Mouse (Mus musculus) liver, adult 10 weeks (tissue): ENCODE results near the gene Tmem101. TPM values are rescaled to one million over a fixed set of nuclear protein-coding genes. Genes with fewer than 3 reads are reported as not detected.

Experiments
- polyA plus RNA-seq: library from polyadenylated mRNA; stranded (reverse); fragments of 350-450 nt; fragmentation: Illumina TruSeq; extraction: RNeasy Lipid Tissue Mini Kit (QIAGEN cat#74804); gene quantifications from one replicate; pipeline ENCODE4 v1.2.3, GENCODE M21; 2014; ENCODE audit warnings: low read depth, low replicate concordance

Tmem101 gene
- 1.9 TPM for polyA plus RNA-seq

GRCm38 (mm10) chr11:102156039-102156785, at the start of gene Tmem101:
Tmem101 (minus strand) TSS chr11:102156404.

GRCm38 (mm10) chr11:102189461-102190436, 33.5 kb upstream of the Tmem101 start, which contains the start of gene G6pc3:
G6pc3 (plus strand) TSS chr11:102189620.

GRCm38 (mm10) chr11:102184646-102185495, 28.7 kb upstream of the Tmem101 start, which contains the start of gene Lsm12:
Lsm12 (minus strand) TSS chr11:102185296.

GRCm38 (mm10) chr11:102145471-102146001, 10.7 kb downstream of the Tmem101 start, which contains the start of gene Nags:
Nags (plus strand) TSS chr11:102145513.

GRCm38 (mm10) chr11:102107732-102108131, 48.5 kb downstream of the Tmem101 start, which contains the start of gene Pyy:
Pyy (minus strand) TSS chr11:102107832.

Other genes with a start within 250 kb of the Tmem101 start
- not detected for gene Sost, start 189.4 kb downstream of the Tmem101 start, polyA plus RNA-seq
- not detected for gene Cfap97d1, start 172.1 kb downstream of the Tmem101 start, polyA plus RNA-seq
- 14.0 TPM for gene Dusp3, start 169.4 kb downstream of the Tmem101 start, polyA plus RNA-seq
- not detected for gene Mpp3, start 127.9 kb downstream of the Tmem101 start, polyA plus RNA-seq
- gene Cd300lg, start 114.9 kb downstream of the Tmem101 start, polyA plus RNA-seq: 8.8 TPM
- gene Mpp2, start 67.9 kb downstream of the Tmem101 start, polyA plus RNA-seq: not detected
- not detected for gene Ppy, start 55.1 kb downstream of the Tmem101 start, polyA plus RNA-seq
- not detected for gene Pyy, start 48.6 kb downstream of the Tmem101 start, polyA plus RNA-seq
- 3.0 TPM for gene Nags, start 10.9 kb downstream of the Tmem101 start, polyA plus RNA-seq
- gene Lsm12, start 28.9 kb upstream of the Tmem101 start, polyA plus RNA-seq: 28.2 TPM
- gene G6pc3, start 33.2 kb upstream of the Tmem101 start, polyA plus RNA-seq: not detected
- 3.7 TPM for gene Hdac5, start 73.8 kb upstream of the Tmem101 start, polyA plus RNA-seq
- not detected for gene BC030867, start 92.5 kb upstream of the Tmem101 start, polyA plus RNA-seq
- not detected for gene Asb16, start 112.3 kb upstream of the Tmem101 start, polyA plus RNA-seq
- gene Tmub2, start 128.5 kb upstream of the Tmem101 start, polyA plus RNA-seq: 3.8 TPM
- gene Atxn7l3, start 140.2 kb upstream of the Tmem101 start, polyA plus RNA-seq: 3.3 TPM
- gene Ubtf, start 163.3 kb upstream of the Tmem101 start, polyA plus RNA-seq: 12.1 TPM
- gene Slc4a1, start 209.8 kb upstream of the Tmem101 start, polyA plus RNA-seq: not detected
- not detected for gene Rundc3a, start 237.0 kb upstream of the Tmem101 start, polyA plus RNA-seq